Mouse (Mus musculus): ENCODE measurements around the gene Rhox7a. TPM values are rescaled to one million over a fixed set of nuclear protein-coding genes. Genes with fewer than 3 reads are reported as not detected.
"Not testable (repeated sequence)": the region's sequence is repeated elsewhere in the genome, so short reads cannot be mapped to it uniquely, and the experiment has no call there.

Gene Rhox7a
- not detected in 2 replicates for polyA plus RNA-seq (2016; fragmentation: Nextera tagmentation; extraction: Ambion mirVana)

- H3K27me3 ChIP-seq (replicated peaks); H3K36me3 ChIP-seq; H3K9ac ChIP-seq; H3K4me2 ChIP-seq; H3K9me3 ChIP-seq (replicated peaks); H3K4me1 ChIP-seq (replicated peaks); H3K4me3 ChIP-seq; H3K27ac ChIP-seq (ENCODE audit: poor library complexity, severe bottlenecking); ATAC-seq (ENCODE audit: insufficient number of reproducible peaks, low FRiP score): not testable (repeated sequence)
- 56% methylated on average over 8 of the region's 8 CpGs for WGBS
These were observed at the start of gene Rhox7a for GRCm38 (mm10) chrX:37831386-37831785. Gene Rhox7a, plus strand, starts transcription at chrX:37831686.

- no peaks in the 10 kb centered on the region for H3K36me3 ChIP-seq
- no peak overlapping the region for H3K27ac ChIP-seq (ENCODE audit: poor library complexity, severe bottlenecking)
- no peaks in the 10 kb centered on the region for H3K27me3 ChIP-seq (replicated peaks)
- no peak for ATAC-seq (ENCODE audit: insufficient number of reproducible peaks, low FRiP score)
- WGBS: 77% methylated on average over 15 of the region's 15 CpGs
- H3K9me3 ChIP-seq (replicated peaks): no peaks in the 10 kb centered on the region
- H3K4me3 ChIP-seq: no peak overlapping the region
- H3K9ac ChIP-seq: no peak overlapping the region
- no peak overlapping the region for H3K4me2 ChIP-seq
- no peaks in the 10 kb centered on the region for H3K4me1 ChIP-seq (replicated peaks)
These were observed 24.0 kb upstream of the Rhox7a start for GRCm38 (mm10) chrX:37807286-37808080.

- H3K4me2 ChIP-seq: no peak overlapping the region
- no peaks in the 10 kb centered on the region for H3K36me3 ChIP-seq
- WGBS: 80% methylated on average over 2 of the region's 2 CpGs
- H3K27me3 ChIP-seq (replicated peaks): no peaks in the 10 kb centered on the region
- no peak overlapping the region for H3K4me3 ChIP-seq
- no peaks in the 10 kb centered on the region for H3K4me1 ChIP-seq (replicated peaks)
- H3K9me3 ChIP-seq (replicated peaks): no peaks in the 10 kb centered on the region
- no peak for ATAC-seq (ENCODE audit: insufficient number of reproducible peaks, low FRiP score)
- no peak overlapping the region for H3K27ac ChIP-seq (ENCODE audit: poor library complexity, severe bottlenecking)
- no peak overlapping the region for H3K9ac ChIP-seq
These were observed 22.1 kb upstream of the Rhox7a start for GRCm38 (mm10) chrX:37809396-37809795.

DNA sequence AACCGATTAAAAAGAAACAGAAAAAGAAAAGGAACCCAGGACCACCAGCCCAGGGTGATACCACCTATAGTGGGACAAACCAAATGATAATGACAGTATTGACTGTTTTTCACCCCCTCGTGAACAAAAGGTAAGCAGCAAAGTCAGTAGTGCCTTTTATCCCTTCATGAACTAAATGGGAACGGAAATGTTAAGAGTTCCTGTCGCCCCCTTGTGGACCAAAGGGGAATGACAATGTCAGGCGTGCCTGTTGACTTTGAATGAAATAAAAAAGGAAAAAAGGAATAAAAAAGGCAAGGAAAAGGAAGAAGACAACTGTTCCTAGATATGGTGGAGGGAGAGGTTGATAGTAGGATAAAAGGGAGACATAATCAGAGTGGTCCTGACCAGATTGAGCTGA lies 20.3 kb upstream of the Rhox7a start:
- H3K9ac ChIP-seq: no peak overlapping the region
- H3K27me3 ChIP-seq (replicated peaks): no peaks in the 10 kb centered on the region
- WGBS: 27% methylated on average over 5 of the region's 5 CpGs
- no peaks in the 10 kb centered on the region for H3K4me1 ChIP-seq (replicated peaks)
- H3K9me3 ChIP-seq (replicated peaks): no peaks in the 10 kb centered on the region
- no peaks in the 10 kb centered on the region for H3K36me3 ChIP-seq
- no peak overlapping the region for H3K4me3 ChIP-seq
- no peak overlapping the region for H3K4me2 ChIP-seq
- no peak for ATAC-seq (ENCODE audit: insufficient number of reproducible peaks, low FRiP score)
- H3K27ac ChIP-seq (ENCODE audit: poor library complexity, severe bottlenecking): no peak overlapping the region

DNA sequence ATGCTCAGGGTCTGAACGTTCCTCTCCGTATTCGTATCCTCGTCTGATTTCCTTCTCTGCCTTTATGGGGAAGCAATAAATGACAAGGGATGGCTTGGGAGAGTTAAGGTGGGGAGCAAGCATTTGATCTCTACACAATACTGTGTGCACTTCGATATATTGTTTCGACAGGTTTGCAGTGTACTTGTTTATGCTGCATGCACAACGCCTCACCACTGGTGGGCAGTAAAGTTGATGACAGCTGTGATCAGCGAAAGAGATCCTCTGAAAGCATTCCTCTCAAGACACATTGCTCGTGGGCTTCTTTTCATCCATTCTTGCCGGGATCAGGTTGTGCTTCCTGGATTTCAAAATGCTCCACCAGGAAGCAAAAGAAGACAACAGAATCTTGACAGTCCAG lies 15.8 kb upstream of the Rhox7a start:
- WGBS: 61% methylated on average over 10 of the region's 10 CpGs
- no peak overlapping the region for H3K9ac ChIP-seq
- ATAC-seq (ENCODE audit: insufficient number of reproducible peaks, low FRiP score): no peak
- H3K36me3 ChIP-seq: no peaks in the 10 kb centered on the region
- H3K27me3 ChIP-seq (replicated peaks): no peaks in the 10 kb centered on the region
- no peaks in the 10 kb centered on the region for H3K4me1 ChIP-seq (replicated peaks)
- H3K27ac ChIP-seq (ENCODE audit: poor library complexity, severe bottlenecking): no peak overlapping the region
- H3K4me3 ChIP-seq: no peak overlapping the region
- H3K9me3 ChIP-seq (replicated peaks): no peaks in the 10 kb centered on the region
- no peak overlapping the region for H3K4me2 ChIP-seq

- not testable (repeated sequence) for ATAC-seq (ENCODE audit: insufficient number of reproducible peaks, low FRiP score); H3K9me3 ChIP-seq (replicated peaks)
- 80% methylated on average over 5 of the region's 12 CpGs for WGBS
These were observed 4.9 kb upstream of the Rhox7a start, which contains the start of gene Rhox6 for GRCm38 (mm10) chrX:37826610-37827009. Gene Rhox6, plus strand, starts transcription at chrX:37826910.

GRCm38 (mm10) chrX:37871641-37872040 lies 40.2 kb downstream of the Rhox7a start:
- ATAC-seq (ENCODE audit: insufficient number of reproducible peaks, low FRiP score): no peak
- H3K4me2 ChIP-seq: no peak overlapping the region

More at GRCm38 (mm10) chrX:37826610-37827009, 4.9 kb upstream of the Rhox7a start, which contains the start of gene Rhox6:
- not testable (repeated sequence) for H3K27me3 ChIP-seq (replicated peaks); H3K9ac ChIP-seq; H3K36me3 ChIP-seq; H3K4me2 ChIP-seq; H3K4me1 ChIP-seq (replicated peaks); H3K27ac ChIP-seq (ENCODE audit: poor library complexity, severe bottlenecking); H3K4me3 ChIP-seq

DNA sequence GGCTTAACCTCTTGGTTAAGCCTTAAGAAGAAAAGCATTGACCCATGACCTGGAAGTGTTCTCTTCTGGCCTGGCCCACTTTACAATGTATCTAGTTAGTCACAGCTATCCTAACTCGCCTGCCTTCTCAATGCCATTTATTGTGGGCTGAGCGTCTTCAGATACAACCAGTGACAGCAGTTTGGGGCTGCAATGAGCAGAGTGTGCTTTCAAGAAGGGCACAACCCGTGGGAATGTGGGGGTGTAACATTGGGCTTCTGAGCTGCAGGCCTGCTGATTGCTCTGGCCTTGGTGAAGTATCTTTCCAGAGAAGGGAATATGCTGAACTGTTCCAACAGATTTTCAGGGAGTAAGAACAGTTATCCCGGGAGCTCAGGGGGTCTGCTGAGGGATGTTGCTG lies 47.4 kb downstream of the Rhox7a start, which contains the start of gene Rhox8:
Gene Rhox8, minus strand, starts transcription at position 101 of the 400 bp plus-strand sequence.
- no peak within 1 kb of the TSS for H3K27ac ChIP-seq (ENCODE audit: poor library complexity, severe bottlenecking)
- H3K4me2 ChIP-seq: no peak within 1 kb of the TSS
- H3K27me3 ChIP-seq (replicated peaks): no peaks in the 10 kb centered on the region
- H3K9me3 ChIP-seq (replicated peaks): no peaks in the 10 kb centered on the region
- ATAC-seq (ENCODE audit: insufficient number of reproducible peaks, low FRiP score): no peak
- H3K4me1 ChIP-seq (replicated peaks): no peaks in the 10 kb centered on the region
- H3K4me3 ChIP-seq: no peak within 1 kb of the TSS
- no peaks in the 10 kb centered on the region for H3K36me3 ChIP-seq
- H3K9ac ChIP-seq: no peak within 1 kb of the TSS
- 66% methylated on average over 4 of the region's 4 CpGs for WGBS

More at GRCm38 (mm10) chrX:37871641-37872040, 40.2 kb downstream of the Rhox7a start:
- no peaks in the 10 kb centered on the region for H3K9me3 ChIP-seq (replicated peaks)
- H3K9ac ChIP-seq: no peak overlapping the region
- H3K4me3 ChIP-seq: no peak overlapping the region
- no peaks in the 10 kb centered on the region for H3K27me3 ChIP-seq (replicated peaks)
- H3K27ac ChIP-seq (ENCODE audit: poor library complexity, severe bottlenecking): no peak overlapping the region
- WGBS: 96% methylated on average over 2 of the region's 2 CpGs
- H3K4me1 ChIP-seq (replicated peaks): no peaks in the 10 kb centered on the region
- H3K36me3 ChIP-seq: no peaks in the 10 kb centered on the region

Other genes starting within 250 kb of the Rhox7a start
- not detected in 2 replicates for gene Rhox4f, start 224.0 kb upstream of the Rhox7a start, polyA plus RNA-seq (2016; fragmentation: Nextera tagmentation; extraction: Ambion mirVana)
- gene Rhox3g, start 203.1 kb upstream of the Rhox7a start, polyA plus RNA-seq (2016; fragmentation: Nextera tagmentation; extraction: Ambion mirVana): not detected in 2 replicates
- not detected in 2 replicates for gene Rhox2g, start 188.2 kb upstream of the Rhox7a start, polyA plus RNA-seq (2016; fragmentation: Nextera tagmentation; extraction: Ambion mirVana)
- gene Rhox4g, start 180.4 kb upstream of the Rhox7a start, polyA plus RNA-seq (2016; fragmentation: Nextera tagmentation; extraction: Ambion mirVana): not detected in 2 replicates
- not detected in 2 replicates for gene Rhox3h, start 162.9 kb upstream of the Rhox7a start, polyA plus RNA-seq (2016; fragmentation: Nextera tagmentation; extraction: Ambion mirVana)
- not detected in 2 replicates for gene Rhox2h, start 158.4 kb upstream of the Rhox7a start, polyA plus RNA-seq (2016; fragmentation: Nextera tagmentation; extraction: Ambion mirVana)
- 11.2 and 12.9 TPM in 2 replicates for gene Rhox5, start 26.8 kb upstream of the Rhox7a start, polyA plus RNA-seq (2016; fragmentation: Nextera tagmentation; extraction: Ambion mirVana)
- gene Rhox6, start 4.8 kb upstream of the Rhox7a start, polyA plus RNA-seq (2016; fragmentation: Nextera tagmentation; extraction: Ambion mirVana): not detected in 2 replicates
- gene Rhox8, start 47.3 kb downstream of the Rhox7a start, polyA plus RNA-seq (2016; fragmentation: Nextera tagmentation; extraction: Ambion mirVana): not detected in 2 replicates
- not detected in 2 replicates for gene Rhox7b, start 65.5 kb downstream of the Rhox7a start, polyA plus RNA-seq (2016; fragmentation: Nextera tagmentation; extraction: Ambion mirVana)
- gene Rhox9, start 70.1 kb downstream of the Rhox7a start, polyA plus RNA-seq (2016; fragmentation: Nextera tagmentation; extraction: Ambion mirVana): not detected in 2 replicates
- not detected in 2 replicates for gene Btg1-ps1, start 187.1 kb downstream of the Rhox7a start, polyA plus RNA-seq (2016; fragmentation: Nextera tagmentation; extraction: Ambion mirVana)
- not detected in 2 replicates for gene Btg1-ps2, start 211.4 kb downstream of the Rhox7a start, polyA plus RNA-seq (2016; fragmentation: Nextera tagmentation; extraction: Ambion mirVana)
- gene Rhox10, start 234.8 kb downstream of the Rhox7a start, polyA plus RNA-seq (2016; fragmentation: Nextera tagmentation; extraction: Ambion mirVana): not detected in 2 replicates

Measured in heart, embryonic 12.5 days (tissue).